Mouse (Mus musculus) neural tube, embryonic 11.5 days (tissue): ENCODE measurements around the gene Stard7. TPM values are rescaled to one million over a fixed set of nuclear protein-coding genes. Genes with fewer than 3 reads are reported as not detected.

ENCODE experiments used
- ATAC-seq: fragments of 200-750 bp; cut with Nextera tagmentation; 2 replicates; pipeline ENCODE4 v1.8.0; 2017; ENCODE audit warnings: moderate number of reproducible peaks, mild to moderate bottlenecking, moderate TSS enrichment, moderate library complexity; ENCODE audit not compliant: insufficient read depth, low FRiP score, low TSS enrichment
- DNase-seq: peaks from one replicate; pipeline ENCODE4 v3.0.0-alpha.2; 2015; ENCODE audit warnings: low spot score
- H3K27ac ChIP-seq: fragments of 300-500 bp; sonication (generic); 2 replicates; pipeline ENCODE4 v1.5.1; 2014; ENCODE audit warnings: low read depth, mild to moderate bottlenecking, low read length
- H3K27me3 ChIP-seq: fragments of 300-500 bp; sonication (generic); 2 replicates; pipeline ENCODE4 v1.6.1; 2014; ENCODE audit warnings: mild to moderate bottlenecking, low read length, mixed read lengths; ENCODE audit not compliant: control insufficient read depth, insufficient read depth
- H3K36me3 ChIP-seq: fragments of 300-500 bp; sonication (generic); 2 replicates; pipeline ENCODE4 v1.6.1; 2014; ENCODE audit warnings: mild to moderate bottlenecking, low read length, moderate library complexity, mixed read lengths; ENCODE audit not compliant: control insufficient read depth, insufficient read depth
- H3K4me1 ChIP-seq: fragments of 300-500 bp; sonication (generic); 2 replicates; pipeline ENCODE4 v1.6.1; 2014; ENCODE audit warnings: low read length, mixed read lengths; ENCODE audit not compliant: control insufficient read depth, insufficient read depth
- H3K4me2 ChIP-seq: fragments of 300-500 bp; sonication (generic); 2 replicates; pipeline ENCODE4 v1.6.1; 2014; ENCODE audit warnings: low read depth, mild to moderate bottlenecking, moderate library complexity
- H3K4me3 ChIP-seq: fragments of 300-500 bp; sonication (generic); 2 replicates; pipeline ENCODE4 v1.5.1; 2014; ENCODE audit warnings: low read depth, low read length
- H3K9ac ChIP-seq: fragments of 300-500 bp; sonication (generic); 2 replicates; pipeline ENCODE4 v1.6.1; 2014; ENCODE audit warnings: mild to moderate bottlenecking, low read length
- H3K9me3 ChIP-seq: fragments of 300-500 bp; sonication (generic); 2 replicates; pipeline ENCODE4 v1.6.1; 2016; ENCODE audit warnings: low read length; ENCODE audit not compliant: control insufficient read depth
- WGBS: fragments of 180-500 bp; shearing (Covaris S2); extraction: QIAGEN DNeasy Blood & Tissue Kit; methylation state at CpG from one replicate; pipeline ENCODE4 v1.1.7; 2014; 5-methylcytosine and 5-hydroxymethylcytosine counted together
- polyA plus RNA-seq: library from polyadenylated mRNA; unstranded; fragments of >200 nt; fragmentation: Nextera tagmentation; extraction: Ambion mirVana; gene quantifications from 2 replicates; pipeline ENCODE4 v1.2.1, GENCODE M21; 2014

Stard7 gene
- polyA plus RNA-seq, 1 experiment from 2014 or later, result 80.2 TPM

- no peak overlapping the region for H3K4me2 ChIP-seq
- H3K36me3 ChIP-seq, result no peaks in the 10 kb centered on the region
- H3K4me3 ChIP-seq, result no peak overlapping the region
- H3K4me1 ChIP-seq, result no peaks in the 10 kb centered on the region
- H3K27me3 ChIP-seq, result no peaks in the 10 kb centered on the region
- no peak overlapping the region for H3K9ac ChIP-seq
- WGBS, result 83% methylated on average over 4 of the region's 4 CpGs
- ATAC-seq (no peak), DNase-seq (no peak)
- no peak overlapping the region for H3K27ac ChIP-seq
- no peaks in the 10 kb centered on the region for H3K9me3 ChIP-seq
Measured at GRCm38 (mm10) chr2:127319071-127319470, 49.1 kb downstream of the Stard7 start.

GRCm38 (mm10) chr2:127322671-127323285, 52.8 kb downstream of the Stard7 start:
- H3K27ac ChIP-seq, result no peak overlapping the region
- DNase-seq (no peak), ATAC-seq (no peak)
- no peaks in the 10 kb centered on the region for H3K9me3 ChIP-seq
- no peak overlapping the region for H3K4me3 ChIP-seq
- 69% methylated on average over 6 of the region's 6 CpGs for WGBS
- H3K9ac ChIP-seq, result no peak overlapping the region
- H3K27me3 ChIP-seq, result no peaks in the 10 kb centered on the region
- no peaks in the 10 kb centered on the region for H3K36me3 ChIP-seq
- H3K4me2 ChIP-seq, result no peak overlapping the region
- H3K4me1 ChIP-seq, result no peaks in the 10 kb centered on the region

DNA sequence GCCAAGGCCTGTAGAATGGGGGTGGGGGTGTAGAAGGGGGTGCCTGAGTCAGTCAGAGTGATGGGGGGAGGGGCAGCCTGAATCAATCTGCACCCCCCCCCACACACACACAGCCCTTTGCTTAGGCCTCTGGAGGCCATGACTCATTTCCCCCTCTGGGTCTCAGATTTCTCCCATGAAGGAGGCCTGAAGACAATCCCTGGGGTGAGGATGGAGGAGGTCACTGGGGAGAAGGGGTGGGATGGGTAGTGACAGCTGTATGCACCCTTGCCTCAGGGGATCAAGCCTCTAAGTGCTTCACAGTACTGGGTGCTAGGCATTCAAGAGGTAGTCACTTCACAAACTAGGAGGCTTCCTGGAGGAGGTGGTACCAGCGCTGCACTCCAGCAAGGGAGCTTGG, 53.6 kb downstream of the Stard7 start:
- no peak overlapping the region for H3K9ac ChIP-seq
- H3K4me2 ChIP-seq, result no peak overlapping the region
- no peaks in the 10 kb centered on the region for H3K4me1 ChIP-seq
- DNase-seq (no peak), ATAC-seq (no peak)
- H3K27ac ChIP-seq, result no peak overlapping the region
- no peaks in the 10 kb centered on the region for H3K27me3 ChIP-seq
- no peak overlapping the region for H3K4me3 ChIP-seq
- 58% methylated on average over 1 of the region's 1 CpGs for WGBS
- no peaks in the 10 kb centered on the region for H3K36me3 ChIP-seq
- H3K9me3 ChIP-seq, result no peaks in the 10 kb centered on the region

DNA sequence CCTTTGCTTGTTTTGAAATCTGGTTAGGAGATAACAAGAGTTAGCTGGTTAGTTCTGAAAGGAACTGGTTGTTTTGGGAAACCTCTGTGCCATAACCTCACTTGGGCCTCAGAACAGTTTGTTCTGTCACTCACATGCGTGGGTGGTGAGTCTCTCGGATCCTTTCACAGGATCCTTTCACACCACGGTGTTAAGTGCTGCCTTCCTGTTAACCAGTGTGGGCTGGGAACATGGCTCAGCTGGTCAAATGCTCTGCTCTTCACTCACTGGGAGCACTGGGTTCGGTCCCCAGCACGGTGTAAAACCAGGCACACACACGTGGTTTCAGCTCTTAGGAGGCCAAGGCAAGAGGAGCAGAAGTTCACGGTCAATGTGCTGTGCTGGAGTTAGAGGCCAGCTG, 54.4 kb downstream of the Stard7 start:
- WGBS, result 54% methylated on average over 7 of the region's 7 CpGs
- no peaks in the 10 kb centered on the region for H3K9me3 ChIP-seq
- H3K4me3 ChIP-seq, result no peak overlapping the region
- DNase-seq (no peak), ATAC-seq (no peak)
- H3K27me3 ChIP-seq, result no peaks in the 10 kb centered on the region
- no peak overlapping the region for H3K27ac ChIP-seq
- no peak overlapping the region for H3K9ac ChIP-seq
- H3K4me1 ChIP-seq, result no peaks in the 10 kb centered on the region
- no peaks in the 10 kb centered on the region for H3K36me3 ChIP-seq
- H3K4me2 ChIP-seq, result no peak overlapping the region

DNA sequence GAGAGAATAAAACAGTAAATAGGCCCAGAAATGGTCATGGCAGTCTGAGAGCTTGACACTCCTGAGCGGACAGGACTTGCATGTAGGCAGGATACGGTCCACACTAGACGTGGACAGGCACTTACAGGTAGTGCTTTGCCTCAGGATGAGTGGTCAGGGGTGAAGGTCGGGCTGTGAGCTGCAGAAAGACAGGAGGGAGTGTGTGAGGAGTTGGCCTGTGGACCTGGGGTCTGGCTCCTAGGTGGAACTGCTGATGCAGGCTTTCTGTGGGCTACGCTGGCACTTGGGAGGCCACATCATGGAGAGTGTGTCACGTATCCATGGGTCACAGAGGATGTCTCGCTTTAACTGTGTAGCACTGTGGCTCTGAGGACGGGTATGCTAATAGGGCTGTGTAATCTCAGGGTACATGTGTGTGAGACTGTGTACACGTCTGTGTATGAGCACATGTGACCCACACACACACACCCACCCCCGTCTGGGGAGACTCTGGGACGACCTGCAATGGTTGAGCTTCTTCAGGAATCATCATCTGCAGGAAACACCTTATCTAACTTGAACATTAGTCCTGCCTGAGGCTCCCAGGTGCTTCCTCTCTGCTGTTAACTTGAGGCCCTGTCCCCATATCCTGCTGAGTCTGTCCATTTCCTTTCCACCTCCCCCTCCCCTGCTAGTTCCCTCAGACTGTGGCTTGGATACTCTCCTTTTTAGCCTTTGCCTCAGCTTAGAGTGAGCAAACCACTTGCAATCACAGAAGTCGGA, 58.3 kb downstream of the Stard7 start:
- ATAC-seq (no peak), DNase-seq (no peak)
- H3K36me3 ChIP-seq, result no peaks in the 10 kb centered on the region
- H3K27ac ChIP-seq, result no peak overlapping the region
- no peak overlapping the region for H3K4me3 ChIP-seq
- H3K4me2 ChIP-seq, result no peak overlapping the region
- WGBS, result 75% methylated on average over 12 of the region's 12 CpGs
- H3K4me1 ChIP-seq, result no peaks in the 10 kb centered on the region
- H3K27me3 ChIP-seq, result no peaks in the 10 kb centered on the region
- H3K9ac ChIP-seq, result no peak overlapping the region
- no peaks in the 10 kb centered on the region for H3K9me3 ChIP-seq

DNA sequence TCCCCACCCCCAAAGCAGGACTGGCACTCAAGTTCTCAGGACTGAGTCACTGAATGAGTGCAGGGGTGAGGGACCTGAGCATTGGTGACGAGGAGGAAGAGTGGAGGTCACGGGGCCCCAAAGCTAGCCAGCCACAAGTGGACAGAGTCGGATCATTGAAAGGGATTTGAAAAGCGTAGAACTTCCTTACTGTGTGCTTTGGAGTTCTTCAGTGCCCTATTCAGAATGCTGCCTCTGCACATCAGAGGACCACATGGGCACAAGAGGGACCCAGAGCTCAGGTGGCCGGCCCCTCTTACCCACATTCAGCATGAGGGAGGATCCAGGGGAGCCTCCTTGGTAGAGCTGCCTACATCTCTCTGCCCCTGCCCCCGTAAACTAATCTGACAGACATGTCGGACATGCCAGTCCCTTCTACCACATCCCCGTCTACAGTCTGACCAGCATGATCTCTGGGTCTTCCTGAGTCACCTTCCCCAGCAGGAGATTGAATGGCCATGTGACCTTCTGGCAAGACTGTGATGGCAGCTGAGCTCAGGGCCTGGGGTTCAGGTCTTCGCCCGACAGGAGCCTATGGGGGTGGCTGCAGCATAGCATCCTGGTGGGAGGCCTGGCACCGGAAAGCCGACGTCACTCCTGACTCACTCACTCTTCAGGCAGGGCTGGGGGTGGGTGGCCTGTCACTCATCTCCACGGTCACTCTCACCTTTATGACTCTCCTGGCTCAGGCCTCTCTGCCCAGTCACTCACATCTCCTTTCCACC, 63.0 kb downstream of the Stard7 start:
- no peak overlapping the region for H3K4me2 ChIP-seq
- peaks cover 27% of the 10 kb centered on the region for H3K27me3 ChIP-seq
- H3K4me3 ChIP-seq, result no peak overlapping the region
- no peak overlapping the region for H3K9ac ChIP-seq
- H3K9me3 ChIP-seq, result no peaks in the 10 kb centered on the region
- 0 out of 2 replicates have a peak, but pooled peaks cover 3% of the 10 kb centered on the region for H3K4me1 ChIP-seq
- H3K27ac ChIP-seq, result no peak overlapping the region
- no peaks in the 10 kb centered on the region for H3K36me3 ChIP-seq
- ATAC-seq (no peak), DNase-seq (no peak)
- WGBS, result 85% methylated on average over 14 of the region's 14 CpGs

DNA sequence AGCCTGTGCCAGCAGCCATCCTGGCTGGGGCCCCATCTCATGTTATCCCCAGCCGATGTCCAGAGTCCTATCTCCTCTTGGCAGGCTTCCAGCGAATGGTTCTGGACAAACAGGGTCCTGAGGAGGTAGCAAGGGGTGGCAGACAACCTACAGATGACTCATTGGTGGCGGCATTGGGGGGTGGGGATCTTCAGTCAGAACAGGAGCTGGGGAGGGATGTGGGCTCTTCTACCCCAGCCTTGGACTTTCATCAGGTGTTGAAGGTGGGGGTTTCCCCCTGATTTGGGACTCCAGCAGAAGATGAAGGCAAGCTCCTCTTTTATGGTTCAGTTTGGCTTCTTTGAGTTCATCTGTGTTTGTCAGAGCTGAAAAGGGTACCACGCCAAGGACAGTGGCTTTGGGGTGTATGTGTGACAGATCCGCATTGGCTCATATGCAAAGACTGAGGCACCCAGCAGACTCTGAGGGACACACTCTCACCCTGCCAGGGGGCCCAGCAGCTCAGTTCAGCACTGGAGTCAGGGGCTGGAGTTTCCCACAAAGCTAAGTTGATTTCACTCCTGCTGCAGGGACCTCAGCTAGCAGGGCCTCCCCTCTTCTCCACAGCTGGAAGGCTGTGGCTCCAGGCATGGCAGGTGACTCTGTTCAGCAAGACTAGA, 64.1 kb downstream of the Stard7 start:
- no peak for DNase-seq
- 77% methylated on average over 5 of the region's 5 CpGs for WGBS
- no peak for ATAC-seq
- H3K27me3 ChIP-seq, result peaks cover 27% of the 10 kb centered on the region
- no peak overlapping the region for H3K27ac ChIP-seq
- H3K9me3 ChIP-seq, result no peaks in the 10 kb centered on the region
- no peak overlapping the region for H3K4me3 ChIP-seq
- no peaks in the 10 kb centered on the region for H3K36me3 ChIP-seq
- H3K4me1 ChIP-seq, result 0 out of 2 replicates have a peak, but pooled peaks cover 3% of the 10 kb centered on the region
- H3K9ac ChIP-seq, result no peak overlapping the region
- no peak overlapping the region for H3K4me2 ChIP-seq

DNA sequence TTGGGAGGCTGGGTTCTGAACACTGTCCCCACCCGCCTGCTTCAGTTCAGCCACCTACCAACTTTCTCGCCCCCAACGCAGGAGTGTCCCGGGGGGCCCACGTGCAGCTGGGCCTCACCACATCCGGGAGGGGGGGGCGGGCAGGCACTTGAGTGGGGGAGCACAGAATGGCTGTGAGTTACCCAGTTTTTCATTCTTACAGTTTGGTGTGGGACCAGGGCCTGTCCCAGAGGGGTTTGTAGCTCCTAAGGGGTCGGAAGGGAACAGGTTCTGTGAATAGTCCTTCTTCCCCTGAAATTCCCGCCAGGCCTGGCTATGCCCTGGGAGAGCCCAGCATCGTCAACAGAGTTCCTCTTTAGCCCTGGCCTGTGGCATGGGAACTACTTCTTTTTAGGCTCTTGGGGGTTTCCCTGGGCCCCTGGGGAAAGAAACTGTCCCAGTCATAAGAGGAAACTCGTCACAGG, 65.1 kb downstream of the Stard7 start:
- 43% methylated on average over 11 of the region's 11 CpGs for WGBS
- ATAC-seq, result no peak

More for the DNA sequence above, 65.1 kb downstream of the Stard7 start:
- no peak for DNase-seq
- Histone ChIP-seq H3K4me3 (no peak overlapping the region), H3K4me2 (no peak overlapping the region), H3K36me3 (no peaks in the 10 kb centered on the region), H3K27ac (no peak overlapping the region), H3K27me3 (peaks cover 27% of the 10 kb centered on the region), H3K9me3 (no peaks in the 10 kb centered on the region), H3K9ac (no peak overlapping the region), H3K4me1 (0 out of 2 replicates have a peak, but pooled peaks cover 3% of the 10 kb centered on the region)
